Mouse (Mus musculus): ENCODE results near the gene Olfr283.
"Not testable (repeated sequence)": the region's sequence is repeated elsewhere in the genome, so short reads cannot be mapped to it uniquely, and the experiment has no call there.

Gene Olfr283

DNA sequence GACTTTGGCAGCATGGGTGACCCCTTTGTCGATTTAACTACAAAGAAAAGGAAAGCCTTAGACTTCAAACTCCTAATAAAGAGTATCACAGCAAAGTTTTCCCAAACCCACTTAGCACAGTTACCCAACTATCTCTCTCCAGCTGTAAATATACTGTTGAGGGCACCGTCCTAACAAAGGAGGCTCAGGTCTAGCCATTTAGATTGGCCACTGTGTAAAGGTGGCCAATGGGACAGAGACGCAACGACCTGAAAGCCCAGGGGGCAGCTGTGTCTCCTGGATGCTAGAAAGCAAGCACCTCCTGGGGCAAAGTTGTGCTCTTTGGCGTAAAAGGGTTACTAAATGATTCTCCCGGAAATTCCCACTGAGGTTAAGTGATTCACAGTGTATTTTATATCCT, at the start of gene Olfr283:
TSS of gene Olfr283 (minus strand) at position 101 of the 400 bp plus-strand sequence.
- no peak for DNase-seq (ENCODE audit: low spot score in 2 of 2)

DNA sequence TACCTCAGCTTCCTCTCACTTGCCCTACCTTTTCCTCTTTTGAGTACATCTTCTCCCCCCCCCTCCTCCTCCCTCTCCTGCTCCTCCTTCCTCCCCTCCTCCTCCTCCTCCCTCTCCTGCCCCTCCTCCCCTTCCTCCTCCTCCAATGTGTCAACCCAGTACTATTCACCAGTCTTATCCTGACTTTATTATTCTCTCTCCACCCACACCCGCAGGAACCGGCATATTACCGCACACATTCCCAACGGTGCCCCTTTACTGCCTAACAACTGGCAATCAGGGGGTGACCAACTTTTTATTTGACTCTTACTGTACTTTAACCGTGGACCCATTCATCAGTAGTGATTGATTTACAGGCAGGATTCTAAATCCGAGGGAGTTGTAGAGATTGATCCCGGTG, 44.4 kb upstream of the Olfr283 start:
- DNase-seq (ENCODE audit: low spot score in 2 of 2): no peak

DNA sequence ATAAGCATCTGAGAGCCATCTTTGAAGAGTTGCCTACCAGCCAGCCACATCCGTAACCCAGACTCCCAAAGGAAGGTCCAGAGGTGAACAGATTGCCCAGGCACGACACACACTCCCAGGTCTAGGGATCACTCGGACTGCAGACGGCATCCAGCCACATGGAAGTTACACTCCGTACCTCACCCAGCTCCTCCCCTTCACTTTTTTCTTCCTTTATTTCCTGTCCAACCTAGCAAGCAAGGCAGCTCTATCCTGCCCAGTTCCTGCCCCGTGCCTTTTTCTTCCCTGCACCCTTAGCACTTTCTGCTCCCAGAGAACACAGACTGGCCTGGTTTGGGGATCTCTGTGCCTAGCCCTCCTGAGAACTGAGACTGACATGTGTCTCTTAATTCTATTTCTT, 44.0 kb upstream of the Olfr283 start:
- DNase-seq (ENCODE audit: low spot score in 2 of 2): no peak

DNA sequence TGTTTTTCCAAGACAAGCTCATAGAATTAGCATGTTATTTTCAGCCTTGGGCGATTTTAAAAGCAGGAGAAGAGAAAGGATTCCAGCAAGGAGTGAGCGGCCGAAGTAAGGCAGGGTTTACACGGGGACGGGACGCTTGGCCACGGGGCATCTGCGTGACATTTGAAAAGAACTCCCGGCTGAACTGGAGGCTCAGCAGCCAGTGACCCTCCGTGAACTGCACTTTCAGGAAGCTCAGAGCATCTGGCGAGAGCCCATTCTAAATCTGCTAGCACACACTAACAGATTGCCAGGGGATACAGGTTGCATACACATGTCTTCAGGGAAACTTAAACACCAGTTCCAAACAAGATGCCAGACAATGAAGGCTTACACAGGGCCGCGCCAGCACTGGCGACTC, 43.6 kb upstream of the Olfr283 start:
- DNase-seq (ENCODE audit: low spot score in 2 of 2): no peak

DNA sequence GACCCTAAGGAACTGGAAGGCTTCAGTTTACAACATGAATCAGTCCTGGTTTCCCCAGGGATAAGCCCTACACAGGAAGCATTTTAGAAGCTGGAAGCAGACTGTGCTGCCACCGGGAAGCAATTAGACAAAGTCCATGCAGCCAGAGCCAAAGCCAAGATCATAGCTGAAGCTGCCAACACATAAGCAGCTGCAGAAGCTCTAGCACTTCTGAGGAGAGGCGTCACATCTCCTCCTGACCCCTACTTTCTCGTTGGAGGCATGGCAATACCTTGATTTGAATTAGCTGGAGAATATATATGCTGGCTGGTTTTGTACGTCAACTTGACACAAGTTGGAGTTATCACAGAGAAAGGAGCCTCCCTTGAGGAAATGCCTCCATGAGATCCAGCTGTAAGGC, 40.2 kb upstream of the Olfr283 start:
- no peak for DNase-seq (ENCODE audit: low spot score in 2 of 2)

DNA sequence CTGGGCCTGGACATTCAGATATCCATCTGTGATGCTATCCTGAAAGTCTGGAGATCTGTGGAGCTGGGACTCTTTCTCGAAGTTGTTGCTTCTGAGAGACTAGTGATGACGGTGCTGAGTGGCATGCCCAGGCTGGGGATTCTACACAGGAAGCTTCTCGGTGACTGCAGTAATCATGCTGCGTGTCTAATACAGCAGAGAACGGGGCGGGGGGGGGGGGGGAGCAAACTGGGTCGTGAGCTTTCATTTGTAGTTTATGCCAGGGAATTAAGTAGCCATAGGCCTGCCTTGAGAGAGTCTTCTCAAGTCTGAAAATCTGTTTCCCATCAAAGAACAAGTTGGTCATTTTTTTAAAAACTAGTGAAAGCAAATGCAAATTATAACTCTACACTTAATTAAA, 37.4 kb upstream of the Olfr283 start:
- no peak for DNase-seq (ENCODE audit: low spot score in 2 of 2)

DNA sequence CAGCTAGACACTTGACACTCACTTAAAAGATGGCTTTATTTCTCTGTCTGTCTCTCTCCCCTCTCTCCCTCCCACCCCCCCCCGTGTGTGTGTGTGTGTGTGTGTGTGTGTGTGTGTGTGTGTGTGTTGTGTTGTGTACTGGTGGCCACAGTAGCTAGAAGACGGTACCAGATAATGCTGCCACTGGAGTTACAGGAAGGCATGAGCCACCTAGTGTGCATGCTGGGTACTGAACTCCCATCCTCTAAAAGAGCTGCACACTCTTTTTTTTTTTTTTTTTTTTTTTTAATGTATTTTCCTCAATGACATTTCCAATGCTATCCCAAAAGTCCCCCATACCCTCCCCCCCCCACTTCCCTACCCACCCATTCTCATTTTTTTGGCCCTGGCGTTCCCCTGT, 36.5 kb upstream of the Olfr283 start:
- not testable (repeated sequence) for DNase-seq (ENCODE audit: low spot score in 2 of 2)

DNA sequence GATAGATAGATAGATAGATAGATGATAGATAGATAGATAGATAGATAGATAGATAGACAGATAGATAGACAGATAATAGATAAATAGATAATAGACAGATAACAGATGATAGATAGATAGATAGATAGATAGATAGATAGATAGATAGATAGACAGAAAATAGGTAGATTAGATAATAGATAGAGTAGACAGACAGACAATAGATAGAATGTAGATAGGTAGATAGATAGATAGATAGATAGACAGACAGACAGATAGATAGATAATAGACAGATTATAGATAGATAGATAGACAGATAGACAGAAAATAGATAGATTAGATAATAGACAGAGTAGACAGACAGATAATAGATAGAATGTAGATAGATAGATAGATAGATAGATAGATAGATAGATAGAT, 36.1 kb upstream of the Olfr283 start:
- DNase-seq (ENCODE audit: low spot score in 2 of 2): not testable (repeated sequence)

DNA sequence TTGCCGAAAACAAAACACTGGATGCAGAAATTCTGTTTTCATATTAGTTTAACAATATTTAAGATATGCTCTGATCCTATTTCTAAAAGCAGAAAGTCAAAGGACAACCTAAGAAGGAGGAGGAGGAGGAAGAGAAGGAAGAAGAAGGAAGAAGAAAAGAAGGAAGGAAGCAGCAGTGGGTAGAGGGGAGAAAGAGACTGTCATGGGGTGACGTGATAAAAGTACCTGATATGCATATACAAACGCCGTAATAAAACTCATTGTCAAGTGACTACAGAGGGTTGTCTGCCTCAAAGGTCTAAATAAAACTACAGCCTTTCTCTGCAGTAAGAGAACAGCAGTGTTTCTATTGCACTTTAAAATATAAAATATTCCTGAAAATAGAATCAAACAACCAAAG, 35.2 kb upstream of the Olfr283 start:
- no peak for DNase-seq (ENCODE audit: low spot score in 2 of 2)

DNA sequence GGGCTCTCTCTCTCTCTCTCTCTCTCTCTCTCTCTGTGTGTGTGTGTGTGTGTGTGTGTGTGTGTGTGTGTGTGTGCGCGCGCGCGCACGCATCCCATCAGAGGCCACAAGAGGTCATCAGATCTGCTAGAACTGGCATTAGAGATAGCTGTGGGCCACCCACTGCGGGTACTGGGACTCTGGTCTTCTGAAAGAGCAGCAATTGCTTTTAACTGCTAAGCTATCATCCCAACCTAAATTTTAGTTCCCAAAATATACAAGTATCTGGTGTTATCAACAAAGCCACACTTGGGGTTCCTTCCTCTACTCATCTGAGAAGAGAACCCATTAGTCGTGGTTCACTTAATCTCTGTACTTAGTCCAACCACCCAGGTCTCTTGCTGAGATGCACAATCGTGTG, 29.5 kb upstream of the Olfr283 start:
- no peak for DNase-seq (ENCODE audit: low spot score in 2 of 2)

DNA sequence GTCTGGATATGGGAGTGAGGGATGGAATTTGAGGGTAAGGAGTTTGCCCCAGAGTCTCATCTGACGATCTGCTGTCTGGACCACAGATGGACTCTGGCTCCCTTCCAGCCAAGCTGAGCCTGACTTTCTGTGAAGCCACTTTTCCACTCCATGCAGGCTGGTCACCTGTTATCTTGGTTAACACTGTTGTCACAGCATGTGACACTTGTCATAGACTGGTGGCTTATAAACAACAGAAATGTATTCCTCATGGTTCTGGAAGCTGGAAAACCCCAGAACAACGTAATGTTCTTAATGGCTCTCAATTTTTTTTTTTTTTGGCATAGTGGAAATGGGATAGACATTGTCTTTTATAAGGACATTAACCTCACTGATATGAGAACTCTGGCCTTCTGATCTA, 28.9 kb upstream of the Olfr283 start:
- DNase-seq (ENCODE audit: low spot score in 2 of 2): no peak

DNA sequence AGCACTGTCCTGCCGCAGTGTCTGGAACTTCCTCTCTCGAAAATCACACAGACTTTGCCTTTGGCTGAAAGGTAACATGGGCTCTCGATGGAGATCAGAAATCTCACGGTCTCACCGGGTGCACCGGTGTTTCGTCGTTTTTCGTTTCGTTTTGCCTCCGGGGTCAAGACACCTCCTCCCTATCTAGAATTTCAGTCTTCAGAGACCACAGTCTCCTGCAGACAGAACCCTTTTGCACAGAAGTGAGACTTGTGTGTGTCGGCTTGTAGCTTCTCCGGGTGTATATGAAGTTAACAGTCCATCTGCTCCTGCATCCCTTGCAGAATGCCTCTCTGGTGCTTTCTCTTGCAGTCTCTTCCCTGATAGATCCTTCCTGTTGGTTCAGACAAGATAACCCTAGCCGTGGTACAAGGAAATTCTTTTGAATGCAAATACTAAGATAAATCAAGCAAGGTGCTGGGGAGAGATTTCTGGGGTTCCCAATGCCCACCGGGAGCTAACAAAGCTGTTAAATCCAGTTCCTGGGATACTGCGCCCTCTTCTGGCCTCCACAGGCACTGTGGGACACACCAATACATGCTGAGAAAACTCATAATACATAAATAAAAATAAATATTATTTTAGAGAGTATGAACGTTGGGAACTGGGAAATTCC, 27.8 kb upstream of the Olfr283 start:
- no peak for DNase-seq (ENCODE audit: low spot score in 2 of 2)

DNA sequence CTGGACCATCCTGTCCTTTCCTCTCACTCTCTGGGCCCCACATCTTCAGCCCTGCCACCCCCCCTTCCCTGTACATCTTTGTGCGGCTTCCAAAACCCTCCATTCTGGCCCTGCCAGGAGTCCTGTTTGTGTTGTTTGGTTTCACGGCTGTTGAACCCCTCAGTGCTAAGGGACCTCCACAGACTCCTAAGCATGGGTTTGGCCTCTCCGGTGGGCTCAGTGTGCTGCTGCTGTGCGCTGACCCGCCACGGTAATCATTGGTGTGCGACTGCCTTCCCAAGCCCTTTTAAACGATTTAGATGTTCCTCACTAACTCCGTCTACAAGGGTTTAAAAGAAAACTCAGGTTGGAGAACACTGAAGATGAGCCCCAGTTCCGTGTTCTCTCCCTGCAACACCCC, 21.6 kb upstream of the Olfr283 start:
- no peak for DNase-seq (ENCODE audit: low spot score in 2 of 2)

DNA sequence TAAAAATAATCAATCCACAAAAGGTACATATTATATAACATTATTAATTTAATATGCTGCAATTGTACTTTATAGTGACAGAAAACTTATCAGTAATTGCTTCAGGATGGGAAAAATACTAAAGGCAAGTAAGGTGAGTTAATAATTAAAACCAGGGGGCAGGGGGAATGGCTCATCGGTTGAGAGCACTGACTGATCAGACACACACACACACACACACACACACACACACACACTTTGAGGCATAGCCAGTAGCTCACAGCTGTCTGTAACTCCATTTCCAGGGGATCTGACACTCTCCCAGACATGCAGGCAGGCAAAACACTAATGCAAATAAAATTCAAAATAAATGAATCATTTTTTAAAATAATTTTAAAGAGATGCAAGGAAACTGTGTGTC, 16.4 kb upstream of the Olfr283 start:
- DNase-seq (ENCODE audit: low spot score in 2 of 2): no peak

DNA sequence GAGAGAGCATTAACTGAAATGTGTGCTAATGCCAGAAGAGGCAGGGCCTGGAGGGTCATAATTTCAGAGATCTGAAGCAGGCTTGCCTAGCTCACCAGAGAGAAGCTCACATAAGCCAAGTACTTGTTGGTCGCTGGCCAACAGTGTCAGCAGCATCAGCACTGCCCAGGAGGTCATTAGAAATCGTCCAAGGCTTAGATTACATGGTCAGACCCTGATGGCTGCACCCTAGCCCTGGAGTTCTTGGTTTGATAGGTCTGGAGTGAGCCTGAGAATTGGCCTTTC, 11.1 kb upstream of the Olfr283 start:
- no peak for DNase-seq (ENCODE audit: low spot score in 2 of 2)

DNA sequence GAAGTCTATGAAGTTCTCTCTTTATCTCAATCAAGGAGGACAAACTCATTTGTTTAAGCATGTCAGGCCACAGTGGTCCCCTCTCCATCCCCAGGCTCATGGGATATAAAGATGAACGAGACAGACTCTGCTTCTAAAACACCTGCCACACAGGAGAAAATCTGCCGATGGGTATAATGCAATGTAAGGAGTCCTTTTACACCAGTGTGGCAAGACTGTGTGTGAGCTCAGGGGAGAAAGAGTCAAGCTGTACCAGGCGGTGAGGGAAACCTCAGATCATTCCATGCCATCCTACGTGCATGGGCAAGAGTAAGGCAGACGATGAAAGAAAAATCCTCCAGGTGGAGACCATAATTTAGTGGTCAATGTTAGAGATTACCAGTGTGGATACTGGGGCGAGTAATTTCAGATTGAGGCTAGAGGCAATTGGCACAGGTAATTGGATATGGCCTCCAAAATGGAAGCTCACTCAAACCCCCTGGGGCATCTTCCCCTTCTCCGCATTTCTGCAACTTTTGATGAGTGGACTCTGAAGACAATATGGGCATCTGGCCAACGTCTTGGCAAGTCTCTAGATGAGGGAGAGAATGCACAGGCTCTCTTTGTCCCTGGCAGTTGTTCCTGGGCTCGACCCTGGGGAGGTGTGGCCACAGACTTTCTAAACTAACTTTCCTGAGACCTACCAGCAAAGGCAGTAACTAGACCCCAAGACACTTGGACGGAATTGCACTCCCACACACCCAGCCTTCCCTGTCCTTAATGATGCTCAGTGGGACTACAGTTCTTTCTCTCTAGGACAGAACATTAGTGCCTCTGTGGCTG, 10.5 kb upstream of the Olfr283 start:
- peak in 1 of 2 experiments; percentile 70 for DNase-seq (ENCODE audit: low spot score in 2 of 2)

DNA sequence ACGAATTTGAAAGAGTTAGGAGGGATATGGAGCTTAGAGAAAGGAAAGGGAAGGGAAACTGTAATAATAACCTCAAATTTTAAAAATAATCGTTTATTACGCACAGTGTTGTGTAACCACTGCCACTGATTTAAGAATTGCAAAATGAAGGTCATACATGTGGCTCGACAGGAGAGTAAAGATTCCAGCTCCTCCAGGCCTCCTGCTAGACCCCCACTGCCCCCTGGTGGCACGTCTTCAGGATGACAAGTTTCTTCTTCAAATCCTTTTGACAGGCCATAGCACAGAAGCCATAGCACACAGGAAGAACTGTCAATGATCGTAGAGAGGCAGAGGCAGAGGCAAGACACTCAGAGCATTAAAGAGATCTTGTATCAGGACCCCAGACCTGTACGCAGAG, 9.1 kb upstream of the Olfr283 start:
- peak; percentile 63 to 79 for DNase-seq (ENCODE audit: low spot score in 2 of 2)

DNA sequence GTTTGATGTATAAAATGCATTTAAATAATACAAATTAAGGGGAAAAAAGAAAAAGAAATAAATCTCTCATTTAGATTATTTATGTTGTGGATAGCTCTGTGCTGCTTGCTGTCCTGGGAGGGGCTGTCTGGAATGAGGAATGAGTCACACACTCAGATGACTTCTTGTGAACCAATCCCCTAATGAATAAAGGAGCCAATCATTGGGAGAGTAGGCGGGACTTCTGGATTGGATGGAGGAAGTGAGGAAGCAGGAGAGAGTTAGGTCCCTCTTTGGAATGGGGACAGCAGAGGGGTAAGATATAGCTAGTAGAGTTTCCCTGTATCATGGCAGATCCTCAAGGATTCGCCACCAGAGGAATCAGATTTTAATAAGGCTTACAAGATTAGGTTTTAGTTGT, 6.9 kb upstream of the Olfr283 start:
- DNase-seq (ENCODE audit: low spot score in 2 of 2): no peak

DNA sequence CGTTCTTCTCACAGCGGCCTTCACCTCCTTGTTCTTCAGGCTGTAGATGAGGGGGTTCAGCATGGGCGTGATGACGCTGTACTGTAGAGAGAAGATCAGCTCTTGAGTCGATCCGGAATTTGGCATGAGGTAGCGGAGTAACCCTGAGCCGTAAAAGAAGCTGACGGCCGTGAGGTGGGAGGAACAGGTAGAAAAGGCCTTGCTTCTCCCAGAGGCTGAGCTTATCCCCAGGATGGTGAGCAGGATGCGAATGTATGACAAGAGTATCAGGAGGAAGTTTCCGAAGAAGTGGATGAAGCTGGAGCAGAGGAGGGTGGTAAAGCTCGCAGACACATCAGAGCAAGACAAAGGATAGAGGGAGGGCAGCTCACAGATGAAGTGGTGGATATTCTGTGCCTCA, 2.5 kb downstream of the Olfr283 start:
- no peak for DNase-seq (ENCODE audit: low spot score in 2 of 2)

DNA sequence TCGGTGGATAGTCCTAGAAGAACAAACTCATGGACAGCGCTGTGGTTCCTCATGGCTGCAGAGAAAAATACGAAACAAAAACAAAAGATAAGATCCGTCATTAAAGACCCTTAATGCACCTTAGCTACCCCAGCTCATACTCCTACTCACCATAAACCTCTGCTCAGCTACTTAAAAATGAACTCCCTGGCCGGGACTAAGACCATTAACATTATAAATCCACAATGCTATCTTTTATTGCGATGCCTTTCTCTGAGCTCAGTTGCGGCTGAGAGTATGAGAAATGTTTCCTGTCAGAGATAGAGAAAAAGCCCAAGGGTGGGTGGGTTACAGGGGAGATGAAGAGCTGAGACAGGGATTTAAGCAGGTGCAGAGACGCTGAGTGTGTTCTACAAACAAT, 39.9 kb downstream of the Olfr283 start, which contains the start of gene Olfr284:
TSS of gene Olfr284 (minus strand) at position 101 of the 400 bp plus-strand sequence.
- DNase-seq (ENCODE audit: low spot score in 2 of 2): no peak

All from urinary bladder, postnatal 4 days (tissue).